Mouse (Mus musculus): ENCODE measurements around the gene Gstp1. TPM values are rescaled to one million over a fixed set of nuclear protein-coding genes. Genes with fewer than 3 reads are reported as not detected.
"Not testable (repeated sequence)": the region's sequence is repeated elsewhere in the genome, so short reads cannot be mapped to it uniquely, and the experiment has no call there.

Gene Gstp1
- 82.5 and 95.6 TPM in 2 replicates for total RNA-seq (2017)

- peak; percentile 97 for ATAC-seq (replicated peaks; ENCODE audit: low read depth, poor library complexity, severe bottlenecking)
Observed at GRCm38 (mm10) chr19:4037788-4038232, at the start of gene Gstp1. Gene Gstp1, minus strand, starts transcription at chr19:4037985.

DNA sequence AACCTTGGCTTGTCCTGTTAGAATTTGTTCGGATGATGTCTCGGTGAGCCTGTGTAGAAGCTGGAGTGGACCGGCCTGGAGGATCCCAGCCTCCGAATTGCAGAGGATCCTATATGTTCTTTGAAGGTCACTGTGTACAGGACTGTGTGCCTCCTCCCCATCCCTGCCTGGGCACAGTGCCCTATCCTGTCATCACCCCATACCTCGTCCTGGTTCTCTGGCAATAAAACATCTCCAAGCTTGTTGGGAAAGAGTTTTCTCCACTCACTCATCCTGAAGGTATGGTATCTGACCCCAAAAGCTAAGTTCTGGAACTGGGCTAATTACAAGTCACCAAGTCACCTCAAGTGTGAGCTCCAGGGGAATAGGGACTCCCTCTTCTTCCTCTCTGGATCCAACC is 49.3 kb upstream of the Gstp1 start:
- no peak for ATAC-seq (replicated peaks; ENCODE audit: low read depth, poor library complexity, severe bottlenecking)

- no peak for ATAC-seq (replicated peaks; ENCODE audit: low read depth, poor library complexity, severe bottlenecking)
Observed at GRCm38 (mm10) chr19:4086156-4086555, 48.4 kb upstream of the Gstp1 start.

DNA sequence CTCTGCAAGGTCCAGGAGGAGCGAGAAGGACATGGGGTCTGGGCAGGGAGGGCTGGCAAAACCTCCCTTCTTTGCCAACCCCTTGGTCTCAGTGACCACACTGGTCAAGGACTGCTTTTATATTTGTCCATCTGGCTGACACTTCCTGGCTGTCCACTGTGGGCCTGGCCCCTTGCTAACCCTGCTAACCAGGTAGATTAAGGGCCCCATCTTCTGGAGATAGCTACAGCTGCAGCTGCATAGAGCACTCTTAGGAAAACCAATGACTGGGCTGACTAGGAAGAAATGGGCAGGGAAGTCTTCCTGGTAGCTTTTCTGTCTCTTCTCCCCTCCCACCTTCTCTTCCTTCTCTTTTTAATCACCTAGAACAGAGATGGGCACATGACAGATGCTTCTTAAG is 47.2 kb upstream of the Gstp1 start:
- ATAC-seq (replicated peaks; ENCODE audit: low read depth, poor library complexity, severe bottlenecking): no peak

DNA sequence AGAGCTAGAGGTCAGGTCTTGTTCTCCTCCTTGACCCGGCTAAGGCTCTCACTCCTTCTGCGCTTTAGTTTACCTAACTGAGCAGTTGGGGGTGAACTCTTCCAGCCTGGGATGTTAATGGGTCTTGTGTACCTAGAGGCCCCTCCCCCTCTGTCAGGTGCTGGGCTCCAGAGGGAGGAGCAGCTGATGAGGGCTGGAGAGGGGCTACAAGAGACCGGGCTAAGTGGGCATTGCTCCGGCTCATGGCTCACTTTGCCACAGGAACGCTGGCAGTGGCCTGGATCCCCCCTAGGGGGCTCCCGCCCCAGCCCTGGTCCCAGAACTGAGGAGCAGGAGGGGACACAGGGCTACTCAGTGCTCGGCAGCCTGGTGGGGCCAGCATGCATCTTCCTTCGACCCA is 46.0 kb upstream of the Gstp1 start:
- ATAC-seq (replicated peaks; ENCODE audit: low read depth, poor library complexity, severe bottlenecking): no peak

GRCm38 (mm10) chr19:4083316-4083715 is 45.5 kb upstream of the Gstp1 start:
- ATAC-seq (replicated peaks; ENCODE audit: low read depth, poor library complexity, severe bottlenecking): no peak

DNA sequence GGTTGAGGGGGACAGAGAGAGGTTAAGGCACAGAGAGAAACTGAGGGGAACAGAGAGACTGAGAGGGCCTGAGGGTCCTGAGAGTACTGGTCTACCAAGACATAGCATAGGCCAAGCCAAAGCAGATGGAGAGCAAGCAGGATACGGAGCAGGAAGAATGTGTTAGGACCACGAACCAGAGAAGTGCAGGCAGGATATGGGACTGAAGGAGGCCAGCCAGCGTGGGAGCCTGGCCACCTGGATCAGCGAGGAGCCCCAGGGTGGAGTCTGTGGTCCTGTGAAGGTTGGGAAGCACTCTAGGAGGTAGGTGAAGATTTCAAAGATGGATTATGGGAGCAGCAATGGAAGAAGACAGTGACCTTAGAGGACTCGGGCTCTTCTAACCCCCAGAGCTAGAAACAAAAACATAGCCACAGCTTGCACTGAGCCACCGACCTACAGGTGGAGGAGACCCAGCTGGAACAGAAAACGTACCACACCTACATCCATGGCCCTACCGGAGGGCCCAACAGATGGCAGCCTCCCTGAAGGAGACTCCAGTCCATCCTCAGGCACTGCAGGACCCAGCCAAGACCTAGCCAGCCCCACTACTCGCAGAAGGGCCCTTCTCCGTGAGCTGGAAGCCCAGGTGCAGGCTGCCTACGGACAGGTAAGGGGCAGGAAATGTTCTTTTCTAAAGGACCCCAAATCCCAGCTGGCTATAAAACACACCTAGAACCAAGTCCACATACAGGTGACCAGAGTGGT is 44.6 kb upstream of the Gstp1 start:
- no peak for ATAC-seq (replicated peaks; ENCODE audit: low read depth, poor library complexity, severe bottlenecking)

DNA sequence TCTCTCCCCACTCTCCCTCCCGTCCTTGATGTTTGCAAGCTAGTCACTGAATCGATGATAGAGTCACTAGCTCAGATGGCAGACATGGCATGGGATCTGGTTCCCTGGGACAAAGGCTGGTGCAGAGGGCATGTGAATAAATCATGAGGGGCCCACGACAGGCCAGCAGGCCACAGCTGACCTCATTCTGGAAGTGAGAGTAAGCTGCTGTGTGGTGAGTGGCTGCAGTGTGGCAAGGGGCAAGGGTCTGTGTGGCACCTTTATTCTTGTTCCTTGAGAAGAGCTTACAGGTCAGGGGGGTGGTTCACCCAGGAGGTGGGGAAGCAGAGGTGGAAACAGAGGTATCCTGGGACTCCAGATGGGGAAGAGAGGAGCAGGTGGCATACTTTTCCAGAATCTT is 43.6 kb upstream of the Gstp1 start, which contains the start of gene Cabp2:
Gene Cabp2, plus strand, starts transcription at position 185 of the 400 bp plus-strand sequence.
- ATAC-seq (replicated peaks; ENCODE audit: low read depth, poor library complexity, severe bottlenecking): no peak

GRCm38 (mm10) chr19:4080511-4081009 is 42.8 kb upstream of the Gstp1 start:
- no peak; the same call in 1 of the 2 replicates for ATAC-seq (replicated peaks; ENCODE audit: low read depth, poor library complexity, severe bottlenecking)

GRCm38 (mm10) chr19:4079594-4079993 is 41.8 kb upstream of the Gstp1 start:
- ATAC-seq (replicated peaks; ENCODE audit: low read depth, poor library complexity, severe bottlenecking): no peak

DNA sequence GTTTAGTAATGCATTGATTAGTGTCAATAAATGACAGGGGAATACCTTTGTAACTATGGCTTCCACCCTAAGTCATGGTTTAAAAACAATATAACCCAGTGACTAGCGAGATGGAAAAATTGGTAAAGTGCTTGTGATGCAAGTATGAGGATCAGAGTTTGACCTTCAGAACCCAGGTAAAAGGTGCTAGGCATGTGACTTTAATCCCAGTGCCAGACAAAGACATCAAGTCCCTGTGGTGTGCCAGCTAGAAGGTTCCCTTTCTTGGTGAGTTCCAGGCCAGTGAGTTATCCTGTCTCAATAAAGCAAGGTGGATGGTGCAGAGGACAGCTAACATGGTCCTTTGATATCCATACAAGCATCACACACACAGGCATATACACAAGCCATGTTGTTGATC is 37.7 kb upstream of the Gstp1 start:
- no peak for ATAC-seq (replicated peaks; ENCODE audit: low read depth, poor library complexity, severe bottlenecking)

DNA sequence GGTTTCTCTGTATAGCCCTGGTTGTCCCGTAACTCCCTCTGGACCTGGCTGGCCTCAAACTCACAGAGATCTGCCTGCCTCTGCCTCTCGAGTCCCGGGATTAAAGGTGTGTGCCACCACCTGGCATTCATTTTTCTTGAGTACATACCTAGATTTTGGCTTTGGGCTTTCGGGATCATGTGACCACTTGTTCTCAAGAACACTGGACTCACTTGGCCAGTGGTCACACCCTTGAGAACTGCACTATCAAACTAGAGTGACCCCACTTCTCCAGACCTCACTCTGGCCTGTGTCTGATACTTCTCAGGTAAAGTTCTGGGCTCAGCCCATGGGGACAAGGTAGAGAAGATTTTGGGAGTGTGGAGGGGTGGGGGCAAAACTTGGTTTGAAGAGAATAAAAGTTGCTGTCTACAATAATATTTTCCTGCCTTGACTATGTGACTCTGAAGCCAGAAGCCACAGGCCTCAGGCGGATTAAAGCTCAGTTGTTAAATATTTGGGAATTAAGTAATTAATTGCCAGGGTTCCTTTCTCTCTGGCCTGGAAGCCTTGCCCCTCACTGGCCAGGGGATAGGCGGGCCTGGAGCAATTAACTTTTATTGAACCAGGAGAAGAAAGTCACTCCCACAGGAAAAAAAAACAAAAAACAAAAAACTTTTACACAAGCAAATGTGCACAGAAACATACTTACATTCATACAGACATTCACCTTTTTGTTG is 35.1 kb upstream of the Gstp1 start:
- no peak for ATAC-seq (replicated peaks; ENCODE audit: low read depth, poor library complexity, severe bottlenecking)

DNA sequence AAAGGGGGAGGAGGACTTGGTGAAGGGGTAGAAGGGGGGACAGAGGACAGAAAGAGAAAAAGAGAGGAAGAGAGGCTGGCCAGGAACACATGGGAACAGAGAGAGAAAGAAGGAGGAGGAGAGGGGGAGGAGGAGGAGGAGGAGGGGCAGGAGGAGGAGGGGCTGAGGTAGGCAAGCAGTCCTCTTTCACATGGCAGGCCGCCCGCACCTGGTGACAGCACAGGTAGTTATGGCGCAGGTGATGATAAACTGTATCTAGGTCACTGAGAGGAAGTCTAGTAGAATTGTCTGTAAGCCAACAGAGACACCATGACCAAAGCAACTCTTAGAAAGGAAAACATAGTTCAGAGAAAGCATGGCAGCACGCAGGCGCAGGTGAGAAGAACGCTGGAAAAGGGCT is 33.6 kb upstream of the Gstp1 start:
- ATAC-seq (replicated peaks; ENCODE audit: low read depth, poor library complexity, severe bottlenecking): no peak

GRCm38 (mm10) chr19:4070756-4071155 is 33.0 kb upstream of the Gstp1 start:
- peak; percentile 69 for ATAC-seq (replicated peaks; ENCODE audit: low read depth, poor library complexity, severe bottlenecking)

DNA sequence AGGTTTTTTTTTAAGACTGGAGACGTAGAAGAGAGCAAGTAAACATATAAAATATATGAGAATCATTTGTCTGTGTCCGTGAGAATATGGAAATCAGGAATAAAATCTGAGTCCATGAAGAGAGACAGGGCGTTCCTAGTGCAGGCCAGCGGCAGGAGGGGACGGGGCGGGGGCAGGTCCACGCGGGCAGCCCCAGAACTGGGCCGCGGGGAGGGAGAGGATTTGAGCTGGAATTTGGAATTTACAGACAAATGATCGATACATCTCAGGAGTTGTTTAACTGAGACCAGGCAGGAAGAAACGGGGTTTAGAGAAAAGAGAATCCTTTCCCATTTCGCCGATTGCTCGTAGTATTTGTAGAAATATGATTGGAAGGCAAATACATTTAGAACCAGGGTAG is 32.5 kb upstream of the Gstp1 start:
- no peak for ATAC-seq (replicated peaks; ENCODE audit: low read depth, poor library complexity, severe bottlenecking)

DNA sequence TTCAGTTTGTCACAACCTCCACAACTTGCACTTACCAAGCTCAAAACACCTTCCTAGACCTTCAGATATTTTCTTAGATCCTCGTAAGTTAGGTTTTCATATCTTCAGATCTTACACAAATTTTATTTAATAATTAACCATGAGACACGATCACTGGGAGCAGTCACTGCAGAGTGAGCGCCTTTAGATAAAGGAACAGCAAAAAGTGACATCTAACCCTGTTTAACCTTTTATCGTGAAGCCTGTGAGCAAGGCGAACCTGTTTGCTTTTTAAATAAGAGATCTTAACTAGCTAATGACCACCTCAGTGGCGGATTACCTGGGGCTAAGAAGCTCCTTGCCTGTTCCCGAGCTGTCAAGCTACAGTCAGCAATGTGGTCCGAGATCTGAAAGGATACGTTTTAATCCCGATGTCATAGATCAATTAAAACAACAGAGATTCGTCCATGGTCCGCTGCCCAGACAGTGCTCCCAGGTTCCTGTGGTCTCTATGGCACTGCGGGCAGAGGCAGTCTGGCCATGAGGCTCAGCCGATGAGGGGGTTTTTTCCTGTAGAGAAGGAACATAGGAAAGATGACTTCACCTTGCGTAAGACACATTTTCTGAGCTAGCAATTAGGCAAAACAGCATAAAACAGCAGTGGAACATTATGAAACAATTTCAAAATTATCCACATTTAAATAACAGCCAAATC is 31.1 kb upstream of the Gstp1 start:
- ATAC-seq (replicated peaks; ENCODE audit: low read depth, poor library complexity, severe bottlenecking): no peak

DNA sequence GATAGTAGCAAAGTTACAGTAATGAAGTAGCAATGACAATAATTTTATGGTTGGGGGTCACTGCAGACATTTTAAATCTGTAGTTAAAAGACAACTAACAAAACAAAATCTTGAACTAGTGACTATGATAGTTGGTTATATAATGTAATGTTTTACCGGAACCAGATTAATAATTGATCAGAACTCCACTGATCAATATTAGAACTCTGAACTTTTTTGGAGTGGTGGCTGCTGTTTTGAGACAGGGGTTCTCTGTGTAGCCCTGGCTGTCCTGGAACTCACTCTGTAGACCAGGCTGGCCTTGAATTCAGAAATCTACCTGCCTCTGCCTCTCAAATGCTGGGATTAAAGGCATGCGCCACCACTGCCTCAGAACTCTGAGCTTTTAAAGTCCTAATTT is 30.5 kb upstream of the Gstp1 start:
- not testable (repeated sequence) for ATAC-seq (replicated peaks; ENCODE audit: low read depth, poor library complexity, severe bottlenecking)

GRCm38 (mm10) chr19:4066877-4067276 is 29.1 kb upstream of the Gstp1 start:
- ATAC-seq (replicated peaks; ENCODE audit: low read depth, poor library complexity, severe bottlenecking): no peak

- ATAC-seq (replicated peaks; ENCODE audit: low read depth, poor library complexity, severe bottlenecking): no peak
Observed at GRCm38 (mm10) chr19:4066280-4066679, 28.5 kb upstream of the Gstp1 start.

DNA sequence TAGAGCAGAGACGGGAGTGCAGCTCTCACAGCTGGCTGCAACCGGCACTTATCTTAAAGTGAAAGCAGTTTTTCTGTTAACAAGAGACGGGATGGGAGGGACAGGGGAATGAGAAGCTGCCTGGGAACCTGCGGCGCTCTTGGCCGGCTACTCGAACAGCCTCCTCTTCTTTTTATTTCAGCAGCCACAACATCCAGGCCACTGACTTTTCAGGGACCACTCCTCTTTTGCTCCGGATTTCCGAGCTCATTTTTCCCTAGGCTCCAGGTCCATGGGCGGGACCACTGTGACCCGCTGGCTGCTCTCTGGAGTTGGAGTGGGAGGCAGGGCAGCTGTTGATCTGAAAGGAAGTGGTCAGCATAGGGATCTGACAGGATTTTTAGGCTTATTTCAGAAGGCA is 26.7 kb upstream of the Gstp1 start:
- not testable (repeated sequence) for ATAC-seq (replicated peaks; ENCODE audit: low read depth, poor library complexity, severe bottlenecking)

- ATAC-seq (replicated peaks; ENCODE audit: low read depth, poor library complexity, severe bottlenecking): not testable (repeated sequence)
Observed at GRCm38 (mm10) chr19:4063357-4063756, 25.6 kb upstream of the Gstp1 start.
